ENCODE assay signal across 8 mouse cellular contexts in the genomic region with DNA sequence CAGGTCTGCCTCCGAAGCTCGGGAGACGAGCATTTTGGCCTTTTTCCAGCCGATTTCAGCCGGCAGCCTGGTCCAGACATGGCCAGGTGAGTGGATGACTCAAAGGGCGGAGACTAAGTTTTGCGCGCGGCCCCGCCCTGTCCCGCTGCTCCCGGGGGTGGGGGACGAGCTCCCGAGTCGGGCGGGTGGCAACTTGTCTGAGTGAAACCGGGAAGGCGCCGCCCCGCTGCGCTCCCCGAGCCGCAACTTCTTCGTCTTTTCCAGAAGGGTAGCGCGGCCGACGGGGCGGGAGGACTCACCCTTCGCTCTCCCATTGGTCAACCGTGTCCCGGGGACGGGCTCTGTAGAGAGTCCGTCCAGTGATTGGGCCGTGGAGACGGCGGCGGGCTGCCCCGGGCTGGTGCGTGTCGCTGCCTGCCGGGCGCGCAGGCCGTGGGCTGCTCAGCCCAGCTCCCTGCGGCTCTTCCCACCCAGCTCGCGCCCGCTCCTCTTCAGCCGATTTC. TPM values are rescaled to one million over a fixed set of nuclear protein-coding genes. Genes with fewer than 3 reads are reported as not detected.
DNase-seq lines count a peak whose midpoint lies in the region; ATAC-seq and TF ChIP-seq lines count a peak whose summit lies in the region.

No protein-coding gene starts in this region.

- no peaks in the 10 kb centered on the region for H3K9me3 ChIP-seq in lung, embryonic 14.5 days (ENCODE audit: low read depth, low read length)

- H3K4me1 ChIP-seq in lung, embryonic 14.5 days (ENCODE audit: insufficient read depth), result peaks cover 3% of the 10 kb centered on the region; the same call in 1 of the 2 replicates

- peak overlapping the region; percentile 52 for H3K4me3 ChIP-seq in lung, embryonic 14.5 days (ENCODE audit: low read depth, low read length)

- peak overlapping the region; percentile 85 for H3K4me2 ChIP-seq in lung, embryonic 14.5 days

- no peak for TF ChIP-seq CTCF in lung, embryonic 14.5 days (IDR thresholded peaks at IDR 0.05; ENCODE audit: low read depth)

- peak overlapping the region; percentile 53 for H3K9ac ChIP-seq in lung, embryonic 14.5 days

- WGBS in lung, embryonic 14.5 days, result 1% methylated on average over 50 of the region's 50 CpGs

- ATAC-seq in hematopoietic stem cell, adult 5-6 weeks (replicated peaks in 1 of 2; ENCODE audit: insufficient read depth in 1 of 2, low FRiP score in 2 of 2, low TSS enrichment in 1 of 2, low read depth in 1 of 2, poor library complexity in 2 of 2, severe bottlenecking in 2 of 2), result peak; percentile 89 to 93
- peak; percentile 95 for ATAC-seq in lung, embryonic 14.5 days (ENCODE audit: insufficient read depth)
- peak; percentile 76 for ATAC-seq in neutrophil, adult 5-6 weeks (ENCODE audit: extremely low read depth, insufficient number of reproducible peaks, low FRiP score, poor library complexity, severe bottlenecking)

- H3K27ac ChIP-seq in lung, embryonic 14.5 days (ENCODE audit: low read depth), result peak overlapping the region; percentile 54; the same call in 1 of the 2 replicates

- peaks cover 30% of the 10 kb centered on the region for H3K27me3 ChIP-seq in lung, embryonic 14.5 days (ENCODE audit: insufficient read depth, low read length)

- peaks cover 18% of the 10 kb centered on the region for H3K36me3 ChIP-seq in lung, embryonic 14.5 days (ENCODE audit: insufficient read depth)

- peak; percentile 92 for DNase-seq in MN1 (ENCODE audit: low spot score)
- peak; percentile 69 for DNase-seq in cerebellum, adult 8-10 months
- DNase-seq in forelimb bud, embryonic 11.5 days (ENCODE audit: low read depth, low spot score), result peak; percentile 80
- DNase-seq in layer of hippocampus, adult 8-10 months (ENCODE audit: low spot score in 2 of 2), result peak; percentile 51 to 73
- DNase-seq in lung, embryonic 14.5 days, result peak; percentile 93
- peak; percentile 91 for DNase-seq in testis, postnatal 14 days (ENCODE audit: low spot score)

RNA-seq across cellular contexts. Expression of a gene that starts 2.3 kb away (rescaled TPM):
- 3.4 and 7.9 TPM in 2 replicates for total RNA-seq in hematopoietic stem cell, adult 5-6 weeks (2017)
- 1 to 10 TPM; 1.4 to 3.1 (median 2.1) TPM for total RNA-seq in layer of hippocampus, adult 8-10 months (2022)
- 10.4 and 10.6 TPM in 2 replicates for polyA plus RNA-seq in lung, embryonic 14.5 days (2014; fragmentation: Nextera tagmentation; extraction: Ambion mirVana)
- 48.1 and 58.3 TPM in 2 replicates for total RNA-seq in neutrophil, adult 5-6 weeks (2017)

RNA-seq across cellular contexts. Expression of a gene that starts 15.5 kb away (rescaled TPM):
- total RNA-seq in hematopoietic stem cell, adult 5-6 weeks (2017), result 15.1 and 21.8 TPM in 2 replicates
- total RNA-seq in layer of hippocampus, adult 8-10 months (2022), result 10 to 100 TPM in 2 of 4 experiments, 1 to 10 TPM in 2; 9.3 to 11.8 (median 10.3) TPM
- 21.1 and 23.7 TPM in 2 replicates for polyA plus RNA-seq in lung, embryonic 14.5 days (2014; fragmentation: Nextera tagmentation; extraction: Ambion mirVana)
- 12.1 and 22.1 TPM in 2 replicates for total RNA-seq in neutrophil, adult 5-6 weeks (2017)

RNA-seq across cellular contexts. Expression of a gene that starts 25.1 kb away (rescaled TPM):
- total RNA-seq in hematopoietic stem cell, adult 5-6 weeks (2017), result 11.9 and 20.9 TPM in 2 replicates
- total RNA-seq in layer of hippocampus, adult 8-10 months (2022), result 1 to 10 TPM; 7.5 to 9.8 (median 8.8) TPM
- polyA plus RNA-seq in lung, embryonic 14.5 days (2014; fragmentation: Nextera tagmentation; extraction: Ambion mirVana), result 8.0 and 8.7 TPM in 2 replicates
- 26.7 and 37.9 TPM in 2 replicates for total RNA-seq in neutrophil, adult 5-6 weeks (2017)

RNA-seq across cellular contexts. Expression of a gene that starts 46.4 kb away (rescaled TPM):
- total RNA-seq in hematopoietic stem cell, adult 5-6 weeks (2017), result not detected in 2 replicates
- total RNA-seq in layer of hippocampus, adult 8-10 months (2022), result not detected
- 0.39 TPM in 1 of 2 replicates, not detected in the other for polyA plus RNA-seq in lung, embryonic 14.5 days (2014; fragmentation: Nextera tagmentation; extraction: Ambion mirVana)
- total RNA-seq in neutrophil, adult 5-6 weeks (2017), result not detected in 2 replicates

RNA-seq across cellular contexts. Expression of a gene that starts 50.3 kb away (rescaled TPM):
- total RNA-seq in hematopoietic stem cell, adult 5-6 weeks (2017), result 10.0 and 27.3 TPM in 2 replicates
- total RNA-seq in layer of hippocampus, adult 8-10 months (2022), result 10 to 100 TPM; 30.7 to 44.0 (median 42.9) TPM
- polyA plus RNA-seq in lung, embryonic 14.5 days (2014; fragmentation: Nextera tagmentation; extraction: Ambion mirVana), result 5.5 and 9.9 TPM in 2 replicates
- 91.5 and 99.5 TPM in 2 replicates for total RNA-seq in neutrophil, adult 5-6 weeks (2017)

Comparison
In these comparisons a context has a peak if more than half of its experiments do, and no peak if none do; other contexts are left out.
1. Peak in every context shown above with its lines: DNase-seq, ATAC-seq, H3K4me3 ChIP-seq and H3K27ac ChIP-seq.